Mouse (Mus musculus): ENCODE data around the gene Cacna1h.

DNA sequence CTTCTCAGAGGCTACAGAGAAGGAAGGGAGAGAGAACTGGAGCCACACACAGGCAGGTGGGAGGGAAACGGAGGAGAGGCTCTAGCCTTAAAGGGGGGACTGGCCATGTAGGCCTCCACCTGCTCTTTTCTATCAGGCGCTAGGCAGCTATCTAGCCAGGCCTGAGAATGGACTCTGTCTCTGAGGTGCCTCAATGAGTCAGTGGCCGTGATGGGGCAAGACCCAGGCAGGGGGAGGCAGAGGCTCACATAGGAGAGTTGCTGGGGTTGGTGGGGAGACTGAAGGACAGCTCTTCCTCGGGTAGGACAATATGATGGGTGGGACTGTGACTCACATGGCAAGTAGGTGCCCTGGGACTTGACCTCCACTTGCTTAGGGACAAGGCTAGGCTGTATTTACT, 16.7 kb upstream of the Cacna1h start:
- TF ChIP-seq CTCF (IDR thresholded peaks at IDR 0.05; ENCODE audit: control insufficient read depth, insufficient read depth, low read length) (no peak), POLR2A (IDR thresholded peaks at IDR 0.05; ENCODE audit: borderline replicate concordance, control insufficient read depth, low read depth, low read length) (no peak)

All from bone marrow, adult 2 months (tissue).